ENCODE assay signal across 17 mouse cellular contexts in the genomic region with DNA sequence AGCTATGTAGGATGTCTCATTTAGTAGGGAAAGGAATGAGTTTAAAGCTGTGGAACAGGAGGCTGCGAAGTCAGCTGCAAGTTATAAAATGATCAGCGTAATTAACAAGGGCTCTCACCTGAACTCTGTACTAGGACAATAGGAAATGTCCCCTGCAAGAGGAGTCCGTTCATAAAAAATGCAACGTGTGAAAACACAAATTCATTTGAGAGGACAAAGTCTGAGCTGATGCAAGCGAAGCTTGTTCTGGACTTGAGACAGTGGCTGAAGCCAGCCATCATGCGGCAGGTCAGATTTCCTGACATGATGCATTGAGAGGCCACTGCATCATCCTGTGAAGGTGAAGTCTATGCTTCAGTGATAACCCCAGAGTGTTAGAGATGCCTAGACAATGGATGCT.
"Had no signal": no experiment of that assay in that cellular context is flagged by ENCODE, and none has a peak within 500 bp of the region (broad histone marks: within the 10 kb centered on the region; RNA-seq: fewer than 3 reads in every experiment).

No protein-coding gene starts in this region.

- H3K9ac ChIP-seq: liver, embryonic 13.5 days; lung, embryonic 14.5 days; midbrain, embryonic 12.5 days; midbrain, embryonic 15.5 days; neural tube, embryonic 12.5 days; neural tube, embryonic 15.5 days; stomach, embryonic 15.5 days had no signal

- DNase-seq: layer of hippocampus, adult 9-11 months; liver, embryonic 13.5 days; lung, embryonic 14.5 days; right cerebral cortex, adult 18-20 months; right cerebral cortex, postnatal 14 days; spleen, adult 18-20 months; thymus, postnatal 25 days had no signal

- H3K9me3 ChIP-seq: liver, embryonic 13.5 days; midbrain, embryonic 12.5 days; midbrain, embryonic 15.5 days; neural tube, embryonic 12.5 days; neural tube, embryonic 15.5 days; stomach, embryonic 15.5 days had no signal

- H3K4me3 ChIP-seq: layer of hippocampus, adult 2 months; left cerebral cortex, adult 2 months; liver, embryonic 13.5 days; midbrain, embryonic 12.5 days; midbrain, embryonic 15.5 days; neural tube, embryonic 12.5 days; neural tube, embryonic 15.5 days; stomach, embryonic 15.5 days had no signal

- H3K4me1 ChIP-seq: liver, embryonic 13.5 days; midbrain, embryonic 12.5 days; midbrain, embryonic 15.5 days; neural tube, embryonic 12.5 days; stomach, embryonic 15.5 days had no signal

- ATAC-seq: hindbrain, embryonic 16.5 days; lung, postnatal 0 days; midbrain, embryonic 15.5 days had no signal

- H3K27ac ChIP-seq: layer of hippocampus, adult 2 months; left cerebral cortex, adult 2 months; liver, embryonic 13.5 days; macrophage; midbrain, embryonic 12.5 days; midbrain, embryonic 15.5 days; neural tube, embryonic 12.5 days; neural tube, embryonic 15.5 days; stomach, embryonic 15.5 days had no signal

- H3K4me2 ChIP-seq: liver, embryonic 13.5 days; lung, embryonic 14.5 days; midbrain, embryonic 12.5 days; midbrain, embryonic 15.5 days; neural tube, embryonic 12.5 days; neural tube, embryonic 15.5 days; stomach, embryonic 15.5 days had no signal

- H3K27me3 ChIP-seq: liver, embryonic 13.5 days; midbrain, embryonic 12.5 days; midbrain, embryonic 15.5 days; neural tube, embryonic 12.5 days; neural tube, embryonic 15.5 days; stomach, embryonic 15.5 days had no signal

- H3K36me3 ChIP-seq: liver, embryonic 13.5 days; midbrain, embryonic 12.5 days; midbrain, embryonic 15.5 days; neural tube, embryonic 12.5 days; neural tube, embryonic 15.5 days; stomach, embryonic 15.5 days had no signal
